Mouse (Mus musculus) right cerebral cortex, adult 18-20 months (tissue): ENCODE measurements around the gene Tnrc18.

Experiments
- DNase-seq: peaks from one replicate; pipeline ENCODE4 v3.0.0; 2022; ENCODE audit warnings: mixed read lengths

Tnrc18 gene

GRCm38 (mm10) chr5:142771034-142771433, 46.4 kb downstream of the Tnrc18 start:
- DNase-seq, result no peak

GRCm38 (mm10) chr5:142769641-142770040, 47.8 kb downstream of the Tnrc18 start:
- no peak for DNase-seq

GRCm38 (mm10) chr5:142768352-142769267, 48.9 kb downstream of the Tnrc18 start:
- no peak for DNase-seq

- peak; percentile 80 for DNase-seq
Observed at GRCm38 (mm10) chr5:142767937-142768336, 49.5 kb downstream of the Tnrc18 start.

GRCm38 (mm10) chr5:142766708-142767107, 50.8 kb downstream of the Tnrc18 start:
- no peak for DNase-seq

GRCm38 (mm10) chr5:142764889-142765288, 52.6 kb downstream of the Tnrc18 start:
- no peak for DNase-seq

- no peak for DNase-seq
Observed at GRCm38 (mm10) chr5:142764306-142764705, 53.2 kb downstream of the Tnrc18 start.

- no peak for DNase-seq
Observed at GRCm38 (mm10) chr5:142762082-142762807, 55.2 kb downstream of the Tnrc18 start.

GRCm38 (mm10) chr5:142761326-142761983, 56.0 kb downstream of the Tnrc18 start:
- DNase-seq, result peak; percentile 86

GRCm38 (mm10) chr5:142759786-142760185, 57.7 kb downstream of the Tnrc18 start:
- no peak for DNase-seq

GRCm38 (mm10) chr5:142752241-142752640, 65.2 kb downstream of the Tnrc18 start:
- DNase-seq, result peak; percentile 53

GRCm38 (mm10) chr5:142750173-142750572, 67.3 kb downstream of the Tnrc18 start:
- DNase-seq, result no peak

- no peak for DNase-seq
Observed at GRCm38 (mm10) chr5:142747026-142747629, 70.3 kb downstream of the Tnrc18 start.

GRCm38 (mm10) chr5:142739941-142740340, 77.5 kb downstream of the Tnrc18 start:
- DNase-seq, result no peak

GRCm38 (mm10) chr5:142731916-142732315, 85.5 kb downstream of the Tnrc18 start:
- no peak for DNase-seq

GRCm38 (mm10) chr5:142730295-142730694, 87.2 kb downstream of the Tnrc18 start:
- DNase-seq, result no peak

- no peak for DNase-seq
Observed at GRCm38 (mm10) chr5:142728301-142728700, 89.2 kb downstream of the Tnrc18 start.

- DNase-seq, result no peak
Observed at GRCm38 (mm10) chr5:142726748-142727147, 90.7 kb downstream of the Tnrc18 start.

GRCm38 (mm10) chr5:142724265-142724664, 93.2 kb downstream of the Tnrc18 start:
- no peak for DNase-seq

GRCm38 (mm10) chr5:142723520-142724133, 93.8 kb downstream of the Tnrc18 start:
- DNase-seq, result peak; percentile 50

GRCm38 (mm10) chr5:142719897-142720296, 97.6 kb downstream of the Tnrc18 start:
- DNase-seq, result no peak

GRCm38 (mm10) chr5:142718486-142718885, 99.0 kb downstream of the Tnrc18 start:
- DNase-seq, result no peak
